16 mouse cellular contexts compared by ENCODE assay signal in the genomic region with DNA sequence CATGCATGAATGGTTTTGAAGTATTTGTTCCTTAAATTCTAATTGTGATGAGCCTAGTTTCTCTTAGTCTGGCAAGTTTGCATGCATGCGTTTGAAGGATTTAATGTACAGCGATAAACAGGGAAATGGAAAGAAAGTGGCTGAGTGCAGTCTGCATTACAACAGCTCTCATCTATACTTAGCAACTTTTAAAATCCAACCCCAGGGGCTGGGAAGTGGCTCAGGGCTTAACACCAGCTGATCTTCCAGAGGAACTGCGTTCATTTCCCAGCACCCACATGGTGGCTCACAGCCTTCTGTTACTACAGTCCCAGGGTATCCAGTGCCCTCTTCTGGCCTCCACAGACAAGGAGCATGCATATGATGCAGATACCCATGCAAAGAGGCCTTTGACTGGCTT.
"Had no signal": no experiment of that assay in that cellular context is flagged by ENCODE, and none has a peak within 500 bp of the region (broad histone marks: within the 10 kb centered on the region; RNA-seq: fewer than 3 reads in every experiment).

No protein-coding gene starts in this region.

- H3K27me3 ChIP-seq: neural tube, embryonic 12.5 days; neural tube, embryonic 13.5 days; neural tube, embryonic 15.5 days; stomach, embryonic 15.5 days had no signal

- H3K9ac ChIP-seq: neural tube, embryonic 12.5 days; neural tube, embryonic 13.5 days; neural tube, embryonic 15.5 days; stomach, embryonic 15.5 days had no signal

- H3K27ac ChIP-seq: neural tube, embryonic 12.5 days; neural tube, embryonic 13.5 days; neural tube, embryonic 15.5 days; stomach, embryonic 15.5 days had no signal

- H3K4me2 ChIP-seq: neural tube, embryonic 12.5 days; neural tube, embryonic 13.5 days; neural tube, embryonic 15.5 days; stomach, embryonic 15.5 days had no signal

- DNase-seq: retina, postnatal 1 day; right cerebral cortex, adult 18-20 months; right cerebral cortex, postnatal 14 days; right cerebral cortex, postnatal 25 days; right cerebral cortex, postnatal 4 days; spleen, adult 18-20 months; thymus, adult 18-20 months; thymus, adult 2 months; thymus, postnatal 14 days; thymus, postnatal 25 days; thymus, postnatal 36 days; thymus, postnatal 4 days had no signal

- H3K36me3 ChIP-seq: neural tube, embryonic 12.5 days; neural tube, embryonic 13.5 days; neural tube, embryonic 15.5 days; stomach, embryonic 15.5 days had no signal

- H3K4me3 ChIP-seq: neural tube, embryonic 12.5 days; neural tube, embryonic 13.5 days; neural tube, embryonic 15.5 days; stomach, embryonic 15.5 days had no signal

- H3K9me3 ChIP-seq: neural tube, embryonic 12.5 days; neural tube, embryonic 13.5 days; neural tube, embryonic 15.5 days; stomach, embryonic 15.5 days had no signal
